Mouse (Mus musculus): ENCODE data around the gene Wdtc1. TPM values are rescaled to one million over a fixed set of nuclear protein-coding genes. Genes with fewer than 3 reads are reported as not detected.

The Wdtc1 gene
- total RNA-seq, 2 experiments from 2014 or later, result 11.6 to 16.5 TPM

DNA sequence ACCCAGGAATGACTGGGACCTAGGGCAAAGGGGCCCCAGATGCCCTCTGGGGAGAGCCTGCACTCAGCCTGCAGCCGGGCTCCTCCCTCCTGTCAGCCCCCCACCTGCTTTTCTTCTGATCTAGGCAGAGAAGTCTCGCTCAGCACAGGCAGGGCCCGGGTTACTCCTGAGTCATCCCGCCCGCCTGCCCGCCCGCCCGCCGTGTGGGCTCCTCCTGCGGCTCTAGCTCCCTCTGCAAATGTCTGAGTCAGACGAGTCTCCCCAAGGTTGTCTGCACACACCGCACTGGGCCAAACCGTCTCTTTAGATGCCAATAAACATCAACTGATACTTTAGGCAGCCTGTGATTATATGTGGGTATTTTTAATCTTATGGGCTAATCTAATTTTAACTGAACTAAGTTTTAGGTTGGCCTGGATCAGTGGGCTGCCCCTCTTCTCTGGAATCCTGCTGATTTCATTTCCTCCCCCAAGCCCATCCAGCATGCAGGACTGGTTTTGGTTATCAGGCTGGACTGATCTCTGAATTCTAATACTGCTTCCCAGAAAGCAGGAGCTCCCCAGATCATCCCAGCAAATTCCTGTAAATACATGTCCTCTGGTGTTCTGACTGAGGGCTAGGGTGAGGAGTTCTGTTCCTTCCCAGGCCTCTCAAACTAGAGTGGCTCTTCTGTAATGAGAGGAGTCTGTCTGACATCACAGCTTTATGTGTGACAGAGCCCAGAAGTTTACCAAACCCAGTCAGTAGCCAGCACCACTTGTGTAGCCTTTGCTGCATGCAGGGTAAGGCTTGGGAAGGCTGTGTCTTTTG, 25.2 kb upstream of the Wdtc1 start:
- ATAC-seq (ENCODE audit: poor library complexity, severe bottlenecking), result no peak

- ATAC-seq (ENCODE audit: poor library complexity, severe bottlenecking), result no peak
Observed at GRCm38 (mm10) chr4:133375812-133376577, 22.7 kb upstream of the Wdtc1 start.

- no peak for ATAC-seq (ENCODE audit: poor library complexity, severe bottlenecking)
Observed at GRCm38 (mm10) chr4:133374011-133374410, 20.7 kb upstream of the Wdtc1 start.

DNA sequence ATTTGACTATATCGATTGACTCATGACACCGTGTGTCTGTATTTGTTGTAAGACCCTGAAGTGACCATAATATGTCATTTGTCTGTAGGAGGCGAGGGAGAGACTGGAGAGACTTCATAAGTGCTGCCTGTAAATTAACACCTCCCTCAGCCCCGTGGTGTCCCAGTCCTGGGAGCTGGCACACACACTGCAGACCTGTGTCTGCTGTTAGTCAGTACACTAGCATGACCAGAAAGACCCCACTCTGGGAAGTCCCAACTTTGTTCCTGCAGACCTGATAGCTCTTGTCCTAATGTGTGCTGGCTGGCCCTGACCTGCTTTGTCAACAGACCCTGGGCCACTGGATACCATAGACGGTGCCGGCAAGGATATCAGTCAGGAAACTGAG, 19.0 kb upstream of the Wdtc1 start:
- no peak for ATAC-seq (ENCODE audit: poor library complexity, severe bottlenecking)

DNA sequence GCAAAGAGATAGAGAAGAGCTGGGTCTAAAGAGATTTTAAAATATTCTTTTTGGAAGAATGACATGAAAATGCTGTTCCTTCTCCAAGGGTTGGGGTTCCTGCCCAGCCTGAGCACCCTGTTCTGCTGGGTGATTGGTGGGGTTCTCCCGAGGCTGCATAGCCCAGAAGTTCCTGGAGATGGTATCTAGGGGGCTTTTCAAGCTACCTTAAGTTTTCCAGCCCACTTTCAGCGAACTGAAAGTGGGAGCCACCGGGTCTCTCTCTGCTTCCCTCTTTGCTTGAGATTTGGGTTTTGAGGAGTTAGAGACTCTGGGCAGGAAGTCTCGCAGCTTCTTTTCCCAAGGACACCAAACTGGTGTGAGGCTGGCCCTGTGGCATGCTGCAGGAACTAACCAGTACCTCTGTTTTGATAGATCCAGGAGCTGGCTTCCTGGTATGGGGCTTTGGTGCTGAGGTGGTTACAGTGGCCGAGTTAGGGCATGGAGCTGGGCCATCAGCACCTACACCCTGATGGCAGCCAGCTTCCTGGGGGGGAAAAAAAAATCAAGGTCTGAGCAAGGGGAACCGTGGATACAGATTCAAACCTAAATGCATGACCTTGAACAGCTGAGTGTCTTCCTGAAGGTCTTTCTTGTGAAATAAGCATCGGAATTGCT, 18.5 kb upstream of the Wdtc1 start:
- no peak for ATAC-seq (ENCODE audit: poor library complexity, severe bottlenecking)

GRCm38 (mm10) chr4:133370298-133371274, 17.3 kb upstream of the Wdtc1 start:
- ATAC-seq (ENCODE audit: poor library complexity, severe bottlenecking), result peak; percentile 14; the same call in 1 of the 2 replicates

GRCm38 (mm10) chr4:133369553-133370297, 16.4 kb upstream of the Wdtc1 start, which contains the start of gene Slc9a1:
Slc9a1 (plus strand) TSS chr4:133369706.
- peak; percentile 98 for ATAC-seq (ENCODE audit: poor library complexity, severe bottlenecking)

GRCm38 (mm10) chr4:133354641-133355040, 1.4 kb upstream of the Wdtc1 start:
- no peak for ATAC-seq (ENCODE audit: poor library complexity, severe bottlenecking)

DNA sequence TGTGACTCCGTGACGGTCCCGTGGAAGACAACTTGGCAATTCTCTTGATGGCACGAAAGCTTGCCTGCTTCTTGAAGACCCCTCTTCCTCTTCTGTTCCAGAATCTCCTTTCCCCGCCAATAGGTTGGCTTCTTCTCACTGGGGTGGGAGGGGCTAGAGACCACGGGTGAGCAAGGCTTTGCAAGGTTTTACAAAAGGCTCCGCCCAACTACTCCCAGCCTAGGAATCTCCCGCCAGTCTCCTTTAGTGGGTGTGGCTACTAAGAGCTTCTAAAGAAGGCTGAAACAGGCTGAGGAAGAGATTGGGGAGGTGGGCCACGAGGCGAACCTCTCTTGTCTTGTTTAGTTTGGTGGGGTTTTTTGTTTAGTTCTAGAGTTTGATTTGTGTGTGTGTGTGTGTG, 484 bp downstream of the Wdtc1 start:
- no peak for ATAC-seq (ENCODE audit: poor library complexity, severe bottlenecking)

GRCm38 (mm10) chr4:133348051-133348775, 5.1 kb downstream of the Wdtc1 start:
- no peak for ATAC-seq (ENCODE audit: poor library complexity, severe bottlenecking)

- ATAC-seq (ENCODE audit: poor library complexity, severe bottlenecking), result no peak
Observed at GRCm38 (mm10) chr4:133347624-133348023, 5.7 kb downstream of the Wdtc1 start.

DNA sequence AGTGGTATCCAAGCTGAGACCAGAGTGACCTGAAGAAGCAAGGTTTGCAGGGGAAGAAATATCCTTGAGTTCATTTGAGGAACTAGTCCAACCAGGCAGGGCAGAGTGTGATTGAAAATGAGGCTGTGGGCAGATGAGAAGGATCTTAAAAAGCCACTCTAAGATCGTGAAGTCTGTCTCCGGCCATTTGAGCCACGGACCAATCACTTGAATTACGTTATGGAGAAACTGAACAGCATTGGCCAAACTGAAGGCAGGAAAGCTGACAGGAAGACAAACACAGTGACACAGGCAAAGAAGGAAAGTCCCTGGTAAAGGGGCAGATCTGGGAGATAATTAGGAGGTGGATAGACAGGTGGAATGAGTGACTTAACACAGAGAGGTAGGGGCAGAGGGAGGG, 6.7 kb downstream of the Wdtc1 start:
- no peak for ATAC-seq (ENCODE audit: poor library complexity, severe bottlenecking)

DNA sequence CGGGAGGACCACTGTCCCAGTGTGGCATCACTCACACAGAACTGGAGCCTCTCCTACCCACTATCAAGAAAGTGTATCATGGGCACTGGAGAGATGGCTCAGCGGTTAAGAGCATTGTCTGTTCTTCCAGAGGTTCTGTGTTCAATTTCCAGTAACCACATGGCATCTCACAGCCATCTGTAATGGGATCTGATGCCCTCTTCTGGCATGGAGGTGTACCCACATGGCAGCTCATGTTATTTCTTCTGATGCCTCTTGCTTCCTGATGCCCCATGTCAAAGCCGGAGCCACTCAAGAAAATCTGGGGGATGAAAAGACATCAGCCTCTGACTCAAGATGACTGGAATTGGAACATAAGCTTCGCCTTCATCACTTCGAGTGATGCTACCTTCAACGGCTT, 7.6 kb downstream of the Wdtc1 start:
- ATAC-seq (ENCODE audit: poor library complexity, severe bottlenecking), result no peak

DNA sequence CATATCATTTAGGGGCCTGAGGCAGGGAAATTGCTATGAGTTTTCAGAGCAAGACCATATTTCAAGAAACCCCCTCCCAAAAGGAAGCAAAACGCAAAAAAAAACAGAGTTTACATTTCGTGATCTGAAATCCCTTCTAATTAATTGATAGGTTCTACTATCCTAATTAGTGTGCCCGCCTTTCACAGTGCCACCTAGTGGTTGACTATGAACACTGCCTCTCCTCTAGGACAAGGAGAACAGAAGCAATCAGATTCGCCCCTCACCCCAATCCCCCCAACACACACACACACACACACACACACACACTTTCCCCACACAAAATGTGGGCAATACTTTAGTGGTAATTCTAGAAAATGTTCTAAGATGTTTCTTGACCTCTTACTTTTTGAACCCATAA, 9.2 kb downstream of the Wdtc1 start:
- peak; percentile 39 for ATAC-seq (ENCODE audit: poor library complexity, severe bottlenecking)

DNA sequence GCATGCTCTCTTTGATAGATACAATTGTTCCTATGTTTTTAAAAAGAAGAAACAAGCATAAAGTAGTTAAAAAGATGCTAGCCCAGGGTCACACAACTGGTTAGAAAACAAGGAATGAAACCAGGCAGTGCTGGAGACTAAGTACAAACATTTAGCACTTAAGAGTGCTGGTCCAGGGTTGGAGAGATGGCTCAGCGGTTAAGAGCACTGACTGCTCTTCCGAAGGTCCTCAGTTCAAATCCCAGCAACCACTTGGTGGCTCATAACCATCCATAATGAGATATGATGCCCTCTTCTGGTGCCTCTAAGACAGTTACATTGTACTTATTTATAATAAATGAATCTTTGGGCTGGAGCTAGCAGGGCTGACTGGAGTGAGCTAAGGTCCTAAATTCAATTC, 13.1 kb downstream of the Wdtc1 start:
- ATAC-seq (ENCODE audit: poor library complexity, severe bottlenecking), result no peak

- ATAC-seq (ENCODE audit: poor library complexity, severe bottlenecking), result peak; percentile 96
Observed at GRCm38 (mm10) chr4:133339148-133339749, 14.0 kb downstream of the Wdtc1 start.

DNA sequence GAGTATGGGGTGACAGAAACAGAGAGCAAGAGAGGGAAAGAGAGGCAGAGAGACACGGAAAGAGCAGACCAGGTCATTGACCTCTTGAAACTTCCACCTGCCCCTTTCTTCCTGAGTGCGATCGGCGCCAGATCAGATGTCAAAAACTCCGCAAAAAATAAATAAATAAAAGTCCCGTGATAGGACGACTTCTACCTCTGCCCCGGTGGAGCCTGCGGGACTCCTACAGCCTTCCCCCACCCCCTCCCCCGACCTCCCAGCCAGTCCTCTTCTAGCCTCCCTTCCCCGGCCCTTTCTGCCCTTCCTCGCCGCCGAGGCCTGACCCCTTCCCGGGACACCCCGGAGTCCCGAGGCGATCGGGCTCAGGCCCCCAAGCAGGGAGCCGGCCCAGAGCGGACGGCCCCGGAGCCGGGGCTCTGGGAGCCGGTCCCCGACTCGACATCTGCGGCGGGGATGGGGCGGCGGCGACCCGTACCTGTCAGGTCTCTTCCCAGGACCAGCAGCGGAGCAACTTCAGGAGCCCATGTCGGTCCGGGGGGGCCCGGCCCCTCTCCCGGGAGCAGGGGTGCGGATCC, 14.7 kb downstream of the Wdtc1 start:
- ATAC-seq (ENCODE audit: poor library complexity, severe bottlenecking), result no peak

DNA sequence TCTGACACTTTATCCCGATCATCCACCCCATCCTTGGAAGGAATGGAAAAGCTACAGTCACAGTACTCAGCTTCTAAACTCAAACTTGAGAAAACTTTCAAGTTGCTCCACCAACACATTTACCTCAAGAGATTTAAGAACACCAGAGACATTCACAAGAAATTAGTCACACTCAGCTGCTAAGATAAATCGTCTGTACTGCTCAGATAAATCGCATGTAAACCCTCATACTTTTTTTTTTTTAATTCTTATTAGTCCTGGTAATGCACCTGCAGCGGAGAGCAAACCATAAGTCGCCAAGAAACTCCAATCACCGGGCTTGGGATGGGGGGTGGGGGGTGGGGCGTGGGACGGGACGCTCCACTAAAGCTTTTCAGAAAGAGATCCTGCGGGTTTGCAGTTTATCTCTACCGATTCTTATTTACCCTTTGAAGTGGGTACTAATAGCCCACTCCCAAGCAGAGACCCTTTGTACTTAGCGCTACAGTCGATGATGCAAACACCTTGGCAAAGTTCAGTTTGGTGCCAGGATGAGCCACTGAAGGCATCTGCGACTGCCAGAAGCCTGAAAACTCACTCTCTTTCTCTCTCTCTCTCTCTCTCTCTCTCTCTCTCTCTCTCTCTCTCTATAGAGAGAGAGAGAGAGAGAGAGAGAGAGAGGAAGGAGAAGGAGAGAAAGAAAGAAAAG, 15.3 kb downstream of the Wdtc1 start:
- ATAC-seq (ENCODE audit: poor library complexity, severe bottlenecking), result no peak

All from megakaryocyte, adult 5-6 weeks (primary cell).